22 mouse cellular contexts compared by ENCODE assay signal in the genomic region with DNA sequence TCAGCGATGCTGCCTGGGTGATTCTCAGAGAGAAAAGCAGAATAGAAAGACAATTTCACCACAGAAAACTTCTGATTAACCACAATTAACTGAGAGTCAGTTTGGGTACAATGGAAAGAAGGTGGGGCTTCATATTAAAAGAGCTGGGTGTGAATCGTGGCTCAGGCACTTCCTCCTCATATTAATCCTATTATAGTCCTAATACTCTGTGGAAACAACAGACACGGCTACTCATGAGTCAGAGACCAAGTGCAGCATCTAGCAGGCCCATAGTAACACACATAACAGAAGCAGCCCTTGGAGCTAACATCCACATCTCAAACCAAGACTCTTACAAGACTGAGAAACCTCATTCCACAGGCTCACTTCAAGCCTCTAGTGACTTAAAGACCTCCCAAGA. TPM values are rescaled to one million over a fixed set of nuclear protein-coding genes. Genes with fewer than 3 reads are reported as not detected.
DNase-seq lines count a peak whose midpoint lies in the region; ATAC-seq lines count a peak whose summit lies in the region.
"Had no signal": no experiment of that assay in that cellular context is flagged by ENCODE, and none has a peak within 500 bp of the region (broad histone marks: within the 10 kb centered on the region; RNA-seq: fewer than 3 reads in every experiment).

No protein-coding gene starts in this region.

- H3K27me3 ChIP-seq in splenic B cell, adult 2 months (ENCODE audit: control insufficient read depth, insufficient read depth, low read length, poor library complexity, severe bottlenecking) = no peaks in the 10 kb centered on the region
- H3K27me3 ChIP-seq: embryonic facial prominence, embryonic 13.5 days; forebrain, embryonic 12.5 days; hindbrain, embryonic 12.5 days; Patski had no signal

- no peaks in the 10 kb centered on the region for H3K36me3 ChIP-seq in splenic B cell, adult 2 months (ENCODE audit: control insufficient read depth, insufficient read depth, low read length, poor library complexity, severe bottlenecking)
- H3K36me3 ChIP-seq: embryonic facial prominence, embryonic 13.5 days; forebrain, embryonic 12.5 days; hindbrain, embryonic 12.5 days had no signal

- peak; percentile 14 for ATAC-seq in activated CD4-positive, CD25-positive, alpha-beta regulatory T cell, adult 4 months
- peak; percentile 47 for ATAC-seq in megakaryocyte, adult 5-6 weeks (ENCODE audit: poor library complexity, severe bottlenecking)
- ATAC-seq: forebrain, embryonic 16.5 days; hindbrain, embryonic 16.5 days; Patski had no signal

- DNase-seq in CD4-positive, CD25-positive, alpha-beta regulatory T cell, adult 2 months (ENCODE audit: low read depth, low spot score) = peak; percentile 28
- peak; percentile 36 for DNase-seq in splenic B cell, adult 2 months (ENCODE audit: low read depth, low spot score)
- no peak for DNase-seq in T-cell, adult 2 months (ENCODE audit: low spot score)
- no peak for DNase-seq in adrenal gland, postnatal 4 days (ENCODE audit: low spot score in 2 of 2)
- DNase-seq in yolk sac, embryonic 10.5 days (ENCODE audit: low spot score) = no peak
- DNase-seq: adrenal gland, adult 8-10 months; adrenal gland, postnatal 36 days; cerebellum, adult 11 months; cerebellum, adult 8-10 months; cerebellum, postnatal 14 days; heart, postnatal 10 days; heart, postnatal 4 days; kidney, adult 11 months had no signal

RNA-seq across cellular contexts. Expression of gene Il20ra, which starts 24.7 kb away (rescaled TPM):
- under 1 TPM in 1 of 2 experiments, not detected in 1; 0.22 TPM for polyA plus RNA-seq in activated CD4-positive, CD25-positive, alpha-beta regulatory T cell, adult 4 months (2017; shearing (Covaris generic))
- 0.39 TPM in 1 of 2 replicates, not detected in the other for total RNA-seq in megakaryocyte, adult 5-6 weeks (2015)
- total RNA-seq in megakaryocyte, adult 5-6 weeks (2017) = 0.73 TPM in 1 of 2 replicates, not detected in the other
- total RNA-seq in adrenal gland, postnatal 4 days (2021) = 1 to 10 TPM; 5.1 to 7.1 TPM
- total RNA-seq: heart, postnatal 10 days; heart, postnatal 4 days; MEL had no signal
- polyA plus RNA-seq: forebrain, embryonic 12.5 days had no signal

Comparison
In these comparisons a context has a peak if more than half of its experiments do, and no peak if none do; other contexts are left out.
1. DNase-seq: peak in CD4-positive, CD25-positive, alpha-beta regulatory T cell, adult 2 months (single experiment) and splenic B cell, adult 2 months (single experiment); none in T-cell, adult 2 months (single experiment), adrenal gland, postnatal 4 days (0 of 2) and yolk sac, embryonic 10.5 days (single experiment).